Mouse (Mus musculus): ENCODE data around the gene Ccdc88b. TPM values are rescaled to one million over a fixed set of nuclear protein-coding genes. Genes with fewer than 3 reads are reported as not detected.
"Not testable (repeated sequence)": the region's sequence is repeated elsewhere in the genome, so short reads cannot be mapped to it uniquely, and the experiment has no call there.

The Ccdc88b gene
- total RNA-seq (2014; fragmentation: Nextera tagmentation) (17.8 and 22.6 TPM in 2 replicates), total RNA-seq (2017) (53.1 and 58.0 TPM in 2 replicates)

GRCm38 (mm10) chr19:6858031-6858430 lies at the start of gene Ccdc88b:
Ccdc88b (minus strand) TSS chr19:6858211.
- peak; percentile 81 for ATAC-seq (replicated peaks; ENCODE audit: poor library complexity, severe bottlenecking)

- ATAC-seq (replicated peaks; ENCODE audit: poor library complexity, severe bottlenecking): no peak
Observed at GRCm38 (mm10) chr19:6907094-6907493, 49.1 kb upstream of the Ccdc88b start.

GRCm38 (mm10) chr19:6906199-6906598 lies 48.2 kb upstream of the Ccdc88b start:
- no peak for ATAC-seq (replicated peaks; ENCODE audit: poor library complexity, severe bottlenecking)

- no peak for ATAC-seq (replicated peaks; ENCODE audit: poor library complexity, severe bottlenecking)
Observed at GRCm38 (mm10) chr19:6905498-6906159, 47.6 kb upstream of the Ccdc88b start.

DNA sequence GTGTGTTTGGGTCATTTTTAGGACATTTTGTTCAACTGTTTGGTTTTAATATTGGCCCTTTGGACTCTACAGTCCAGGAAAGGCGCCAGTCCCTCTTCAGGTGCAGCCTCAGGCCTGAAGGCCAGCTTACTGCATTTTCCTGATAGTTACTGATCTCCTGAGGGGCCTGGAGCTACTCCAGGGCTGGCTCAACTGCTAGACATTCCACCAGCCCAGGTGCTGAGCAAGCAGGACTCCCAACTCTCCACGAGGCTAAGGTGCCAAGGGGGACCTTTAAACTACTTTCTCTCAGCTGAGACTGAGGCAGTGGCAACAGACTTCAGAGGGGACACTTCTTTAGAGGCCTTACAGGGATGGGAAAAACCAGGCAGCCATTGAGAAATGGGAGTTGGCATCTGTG lies 46.8 kb upstream of the Ccdc88b start:
- no peak for ATAC-seq (replicated peaks; ENCODE audit: poor library complexity, severe bottlenecking)

DNA sequence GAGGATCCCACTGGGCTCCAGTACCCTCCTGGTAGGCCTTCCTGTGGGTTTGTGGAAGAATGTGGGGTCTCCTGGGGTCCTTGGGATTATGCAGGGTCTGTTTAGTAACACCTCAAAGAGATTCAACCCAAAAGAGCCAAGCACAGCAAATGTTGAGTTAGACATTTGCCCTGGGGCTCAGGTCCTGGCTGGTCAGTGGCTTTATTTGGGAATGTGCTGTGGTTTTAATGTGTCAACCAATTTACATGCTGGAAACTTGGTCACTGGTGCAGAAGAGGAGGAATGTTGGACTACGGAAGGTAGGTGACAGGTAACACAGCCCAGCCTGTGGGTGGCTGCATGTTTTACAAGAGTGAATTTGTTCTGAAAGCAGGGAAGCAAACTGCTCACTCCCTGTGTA lies 45.0 kb upstream of the Ccdc88b start:
- ATAC-seq (replicated peaks; ENCODE audit: poor library complexity, severe bottlenecking): no peak

GRCm38 (mm10) chr19:6899641-6900040 lies 41.6 kb upstream of the Ccdc88b start:
- ATAC-seq (replicated peaks; ENCODE audit: poor library complexity, severe bottlenecking): no peak

DNA sequence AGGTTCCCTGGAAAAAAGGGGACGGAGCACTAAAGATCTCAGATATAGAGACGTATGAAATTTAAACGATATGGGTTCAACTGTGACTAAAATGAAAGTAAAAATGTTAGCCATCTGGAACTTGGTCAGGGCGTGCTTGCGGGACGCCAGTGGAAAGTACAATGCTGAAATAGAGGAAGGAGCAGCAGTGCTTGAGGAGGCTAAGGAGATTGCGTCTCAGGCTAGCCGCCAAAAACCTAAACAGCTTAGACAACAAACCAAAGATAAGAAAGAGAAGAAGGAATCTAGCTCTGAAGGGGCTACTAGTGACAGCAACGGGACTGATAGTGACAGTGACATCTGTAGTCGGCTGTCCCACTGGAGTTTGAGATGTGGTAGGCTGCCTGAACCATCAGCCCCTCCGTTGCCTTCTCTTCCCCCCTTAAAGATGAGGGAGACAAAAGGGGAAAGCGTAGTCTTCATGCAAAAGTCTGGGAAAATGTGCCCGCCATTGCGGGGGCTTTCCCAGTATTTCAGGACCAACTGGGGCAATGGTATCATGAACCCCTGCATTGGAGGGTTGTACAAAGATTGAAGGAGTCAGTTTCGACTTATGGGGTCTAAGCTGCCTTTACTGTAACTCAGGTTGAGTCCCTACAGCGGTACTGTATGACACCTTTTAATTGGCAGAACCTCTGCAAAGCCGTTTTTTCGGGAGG lies 37.7 kb upstream of the Ccdc88b start:
- not testable (repeated sequence) for ATAC-seq (replicated peaks; ENCODE audit: poor library complexity, severe bottlenecking)

DNA sequence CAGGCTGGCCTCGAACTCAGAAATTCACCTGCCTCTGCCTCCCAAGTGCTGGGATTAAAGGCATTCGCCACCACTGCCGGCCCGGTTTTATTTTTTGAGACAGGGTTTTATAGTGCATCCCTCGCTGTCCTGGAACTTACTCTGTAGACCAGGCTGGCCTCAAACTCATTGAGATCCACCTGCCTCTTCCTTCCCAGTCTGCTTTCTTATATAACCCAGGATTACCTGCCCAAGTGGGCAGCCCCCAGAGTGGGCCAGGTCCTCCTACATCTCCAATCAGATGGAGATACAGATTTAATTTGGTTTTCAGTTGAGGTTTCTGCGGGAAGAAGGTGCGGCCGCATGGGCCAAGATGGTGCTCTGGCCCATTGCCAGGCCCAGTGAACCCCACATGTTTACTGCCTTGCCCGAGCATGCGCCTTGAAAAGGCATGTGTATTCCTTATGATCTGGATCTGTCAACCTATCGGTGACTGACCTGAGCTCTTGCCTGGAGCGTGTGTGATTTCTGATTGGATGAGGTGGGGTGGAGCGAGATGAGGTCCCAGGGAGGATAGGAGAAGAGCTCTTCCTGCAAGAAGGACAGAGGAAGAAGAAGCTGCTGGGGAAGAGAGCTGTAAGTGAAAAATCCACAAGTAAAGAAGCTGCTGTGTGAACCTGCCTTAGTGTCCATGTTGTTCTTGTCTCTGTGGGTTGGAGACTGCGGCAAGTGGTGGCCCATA lies 35.9 kb upstream of the Ccdc88b start:
- no peak for ATAC-seq (replicated peaks; ENCODE audit: poor library complexity, severe bottlenecking)

DNA sequence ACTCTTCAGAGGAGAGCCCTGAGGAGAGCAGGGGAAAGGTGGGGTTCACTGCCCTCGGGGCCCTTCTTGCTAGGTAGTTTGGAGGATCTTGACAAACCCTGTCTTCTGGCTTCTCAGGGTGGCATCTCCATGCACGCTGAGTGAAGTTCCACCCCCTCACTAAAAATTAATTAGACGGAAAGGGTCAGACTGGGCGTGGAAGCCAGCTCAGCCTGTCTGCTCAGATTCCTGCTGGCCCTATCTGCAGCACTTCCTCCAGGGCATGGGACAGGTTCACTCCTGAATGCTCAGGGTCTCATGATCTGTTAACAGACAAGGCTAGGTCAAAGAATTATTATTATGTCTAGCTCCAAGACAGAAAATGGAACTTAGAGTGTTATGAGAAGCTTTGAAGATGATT lies 34.5 kb upstream of the Ccdc88b start:
- no peak for ATAC-seq (replicated peaks; ENCODE audit: poor library complexity, severe bottlenecking)

DNA sequence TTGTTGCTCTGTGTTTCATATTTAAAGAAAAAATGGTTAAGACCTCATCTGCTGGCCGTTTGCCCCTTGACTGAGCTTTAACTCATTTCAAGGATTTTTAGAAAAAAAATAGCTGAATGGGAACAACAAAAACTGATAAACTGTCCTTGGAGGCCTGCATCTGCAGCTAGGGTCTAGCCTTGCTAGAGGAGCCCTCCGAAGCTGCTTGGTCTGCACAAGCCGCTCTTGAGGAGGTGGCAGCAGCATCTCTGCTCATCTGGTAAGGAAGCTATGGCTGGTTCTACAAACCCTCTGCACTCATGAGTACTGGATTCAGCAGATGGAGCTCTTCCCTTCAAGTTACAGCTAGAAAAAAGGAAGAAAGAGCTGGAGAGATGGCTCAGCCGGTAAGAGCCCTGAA lies 20.0 kb upstream of the Ccdc88b start:
- ATAC-seq (replicated peaks; ENCODE audit: poor library complexity, severe bottlenecking): no peak

DNA sequence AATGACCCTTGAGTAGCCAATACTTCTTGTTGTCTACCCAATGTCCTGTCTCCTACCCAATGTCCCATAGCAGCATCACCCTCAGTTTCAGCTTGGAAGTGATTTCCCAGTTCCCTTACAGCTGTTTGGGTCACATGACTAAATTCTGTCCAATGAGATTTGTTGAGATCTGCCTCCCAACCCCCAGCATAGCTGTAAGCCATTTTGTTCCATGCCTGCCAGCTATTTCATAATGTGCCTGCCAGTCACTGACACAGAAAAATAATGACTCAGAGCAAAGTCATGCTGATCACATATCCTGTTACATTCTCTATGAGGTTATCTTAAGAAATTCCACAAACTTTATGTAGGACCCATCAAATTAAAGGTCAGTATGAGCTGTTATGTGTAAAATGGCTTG lies 18.8 kb upstream of the Ccdc88b start:
- ATAC-seq (replicated peaks; ENCODE audit: poor library complexity, severe bottlenecking): no peak

- ATAC-seq (replicated peaks; ENCODE audit: poor library complexity, severe bottlenecking): no peak
Observed at GRCm38 (mm10) chr19:6875834-6876233, 17.8 kb upstream of the Ccdc88b start.

DNA sequence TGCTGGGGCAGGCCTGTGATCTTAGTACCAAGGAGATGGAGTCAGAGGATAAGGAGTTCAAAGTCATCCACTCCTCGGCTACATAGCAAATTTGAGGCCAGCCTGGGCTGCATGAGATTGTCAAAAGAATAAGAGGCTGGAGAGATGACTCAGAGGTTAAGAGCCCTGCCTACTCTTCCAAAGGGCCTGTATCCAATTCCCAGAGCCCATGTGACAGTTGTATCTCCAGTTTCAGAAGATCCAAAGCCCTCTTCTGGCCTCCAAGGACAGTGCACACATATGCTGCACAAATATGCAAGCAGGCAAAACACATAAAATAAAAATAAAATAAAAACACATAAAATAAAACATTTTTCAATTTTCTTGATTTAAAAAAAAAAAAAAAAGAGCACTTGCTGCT lies 16.2 kb upstream of the Ccdc88b start:
- ATAC-seq (replicated peaks; ENCODE audit: poor library complexity, severe bottlenecking): no peak

GRCm38 (mm10) chr19:6872701-6873100 lies 14.7 kb upstream of the Ccdc88b start:
- ATAC-seq (replicated peaks; ENCODE audit: poor library complexity, severe bottlenecking): no peak

DNA sequence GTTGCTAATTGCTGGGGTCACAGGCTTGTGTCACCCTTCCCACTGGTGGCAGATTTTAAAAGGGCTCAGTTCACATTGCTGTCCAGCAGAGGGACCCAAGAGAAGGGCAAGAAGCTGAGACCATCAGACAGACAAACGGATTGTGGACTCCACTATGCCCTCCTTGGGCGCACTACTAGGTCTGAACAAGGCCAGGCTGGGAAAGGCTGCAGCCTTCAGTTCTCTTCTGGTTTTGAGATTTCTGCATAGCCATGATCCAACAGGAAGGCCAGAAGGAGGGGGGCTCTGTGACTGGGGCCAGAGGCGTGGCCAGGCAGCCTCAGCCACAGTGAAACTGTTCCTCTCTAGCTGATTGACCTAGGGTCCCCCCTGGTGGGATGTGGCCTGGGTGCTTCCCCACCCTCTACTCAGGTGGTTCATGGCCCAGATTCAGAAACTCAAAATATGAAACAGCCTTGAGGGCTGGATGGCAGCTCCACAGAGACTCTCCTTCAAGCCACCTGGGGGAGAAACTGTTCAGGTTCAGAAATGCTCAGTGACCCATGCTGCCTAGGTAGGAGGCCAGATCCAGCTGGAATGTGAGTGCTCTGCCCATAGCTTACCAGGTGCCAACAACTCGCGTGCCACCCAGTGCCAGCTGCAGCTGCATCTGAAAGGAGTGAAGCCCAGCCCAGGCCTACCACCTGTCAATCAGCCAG lies 13.7 kb upstream of the Ccdc88b start:
- peak; percentile 48 for ATAC-seq (replicated peaks; ENCODE audit: poor library complexity, severe bottlenecking)

- peak; percentile 95 for ATAC-seq (replicated peaks; ENCODE audit: poor library complexity, severe bottlenecking)
Observed at GRCm38 (mm10) chr19:6869355-6869754, 11.3 kb upstream of the Ccdc88b start.

- ATAC-seq (replicated peaks; ENCODE audit: poor library complexity, severe bottlenecking): no peak
Observed at GRCm38 (mm10) chr19:6861451-6861850, 3.4 kb upstream of the Ccdc88b start.

DNA sequence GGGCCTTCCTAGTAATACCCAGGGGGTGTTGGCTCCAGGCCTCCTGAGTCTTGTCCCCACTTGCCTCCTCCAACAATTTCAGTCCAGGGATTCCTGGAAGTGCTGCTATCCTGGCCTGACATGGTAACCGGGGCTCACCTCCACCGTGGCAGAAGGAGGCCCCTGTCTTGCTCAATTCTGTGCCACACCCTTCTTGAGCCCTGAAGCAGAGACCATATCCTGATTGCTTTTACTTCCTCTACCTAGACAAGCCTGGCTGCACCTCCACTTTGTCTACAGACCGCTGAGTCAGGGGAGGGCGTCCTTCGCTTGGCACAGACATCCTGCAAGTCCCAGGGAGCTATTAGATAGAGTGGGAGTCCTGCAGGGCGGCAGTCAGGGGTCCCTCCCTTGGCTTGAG lies 2.7 kb upstream of the Ccdc88b start:
- peak; percentile 52 for ATAC-seq (replicated peaks; ENCODE audit: poor library complexity, severe bottlenecking)

- no peak for ATAC-seq (replicated peaks; ENCODE audit: poor library complexity, severe bottlenecking)
Observed at GRCm38 (mm10) chr19:6859971-6860370, 2.0 kb upstream of the Ccdc88b start.

Data from granulocyte monocyte progenitor cell, adult 5-6 weeks (primary cell).